Mouse (Mus musculus): ENCODE results near the gene Epo.

Gene Epo

DNA sequence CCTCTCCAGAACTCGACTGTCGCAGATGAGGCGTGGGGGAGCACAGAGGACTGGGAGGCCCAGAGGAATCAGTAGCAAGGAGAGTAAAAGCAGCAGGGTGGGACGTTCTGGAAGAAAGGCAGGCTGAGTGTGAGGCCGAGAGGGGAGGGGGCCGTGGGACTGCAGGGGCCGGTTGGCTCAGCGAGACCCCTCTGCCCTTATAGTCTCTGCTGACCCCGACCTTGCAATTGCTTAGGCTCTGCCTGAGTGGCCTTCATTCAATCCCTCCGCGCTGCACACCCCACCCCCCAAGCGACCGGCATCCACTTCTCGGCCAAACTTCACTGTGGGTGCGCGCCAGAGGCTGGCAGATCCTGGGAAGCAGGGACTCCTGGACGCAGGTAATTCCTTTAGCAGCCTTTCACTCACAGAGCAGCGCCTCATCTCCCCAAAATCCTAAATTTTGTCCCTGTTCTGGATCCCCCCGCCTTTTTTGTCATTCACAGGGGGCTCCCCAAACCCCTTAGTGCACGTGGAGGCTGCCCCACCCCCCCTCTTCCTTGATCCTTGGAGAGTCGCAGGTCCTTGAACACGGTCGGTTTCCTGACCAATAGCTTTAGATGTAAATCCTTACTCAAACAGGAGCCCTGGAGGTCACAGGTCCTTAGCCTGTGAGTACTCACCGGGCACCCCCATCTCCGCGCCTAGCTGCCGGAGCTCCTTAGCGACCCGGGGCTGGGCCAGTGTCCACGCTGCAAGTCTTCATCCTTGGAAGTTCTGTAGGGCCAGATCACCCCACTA is 47.8 kb downstream of the Epo start:
- in situ Hi-C loops (cut with MboI, MseI): loop anchor here (10.0 kb wide), 1 partner anchor 280 kb away; no protein-coding TSS in a partner anchor

DNA sequence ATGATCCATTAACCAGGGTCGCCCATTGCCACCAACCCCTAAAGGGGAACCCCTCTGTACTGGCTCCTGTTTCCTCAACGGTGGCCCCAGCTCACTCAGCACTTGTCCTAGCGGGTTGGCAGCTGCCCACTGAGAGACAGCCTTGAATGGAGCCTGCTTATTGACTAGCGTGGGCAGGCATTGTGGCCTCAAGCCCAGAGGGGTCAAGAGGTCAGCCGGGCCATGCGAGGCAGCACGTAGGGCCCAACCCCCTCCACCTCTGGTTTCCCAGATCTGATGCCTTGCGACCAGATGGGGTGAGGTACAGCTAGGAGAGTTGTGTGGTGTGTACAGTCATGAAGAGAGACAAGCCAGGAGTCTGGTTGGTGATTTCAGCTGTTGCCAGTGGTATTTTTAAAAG is 51.1 kb downstream of the Epo start:
- in situ Hi-C loops (cut with MboI, MseI): loop anchor here (10.0 kb wide), 1 partner anchor 283 kb away; no protein-coding TSS in a partner anchor

DNA sequence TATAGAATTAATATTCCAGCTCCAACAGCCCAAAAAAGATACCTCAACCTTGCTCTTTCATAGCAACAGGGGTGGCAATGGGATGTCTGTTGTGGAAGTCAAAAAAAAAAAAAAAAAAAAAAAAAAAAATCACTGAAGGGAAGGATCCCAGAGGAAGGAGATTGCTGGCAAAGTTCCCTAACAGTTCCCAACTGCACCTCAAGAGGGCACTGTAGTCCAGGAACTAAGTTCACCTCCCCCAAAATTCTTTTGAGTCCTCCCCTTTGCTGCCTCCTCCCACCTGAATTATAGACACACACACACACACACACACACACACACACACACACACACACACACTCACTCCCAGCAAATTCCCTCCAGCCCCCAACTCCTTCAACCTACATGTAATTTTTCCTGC is 51.9 kb downstream of the Epo start:
- in situ Hi-C loops (cut with MboI, MseI): loop anchor here (10.0 kb wide), 1 partner anchor 284 kb away; no protein-coding TSS in a partner anchor

DNA sequence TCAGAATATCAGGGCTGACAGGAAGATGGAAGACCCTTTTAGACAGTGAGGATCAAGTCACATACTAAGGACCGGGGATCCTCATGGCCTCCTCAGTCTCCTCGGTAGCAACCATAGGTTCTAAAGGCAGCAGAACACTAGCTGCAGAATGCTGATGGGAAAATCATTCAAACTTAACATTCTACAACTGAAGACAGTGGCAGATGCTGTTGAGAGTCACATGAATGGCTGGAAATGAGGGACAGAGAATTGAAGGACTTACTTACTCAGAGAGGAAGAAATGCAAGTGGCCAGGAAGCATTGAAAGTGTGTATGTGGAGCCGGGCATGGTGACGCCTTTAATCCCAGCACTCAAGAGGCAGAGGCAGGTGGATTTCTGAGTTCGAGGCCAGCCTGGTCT is 56.1 kb downstream of the Epo start, which contains the start of gene Zan:
Gene Zan, minus strand, starts transcription at position 101 of the 400 bp plus-strand sequence.
- in situ Hi-C loops (cut with MboI, MseI): no loop called here

DNA sequence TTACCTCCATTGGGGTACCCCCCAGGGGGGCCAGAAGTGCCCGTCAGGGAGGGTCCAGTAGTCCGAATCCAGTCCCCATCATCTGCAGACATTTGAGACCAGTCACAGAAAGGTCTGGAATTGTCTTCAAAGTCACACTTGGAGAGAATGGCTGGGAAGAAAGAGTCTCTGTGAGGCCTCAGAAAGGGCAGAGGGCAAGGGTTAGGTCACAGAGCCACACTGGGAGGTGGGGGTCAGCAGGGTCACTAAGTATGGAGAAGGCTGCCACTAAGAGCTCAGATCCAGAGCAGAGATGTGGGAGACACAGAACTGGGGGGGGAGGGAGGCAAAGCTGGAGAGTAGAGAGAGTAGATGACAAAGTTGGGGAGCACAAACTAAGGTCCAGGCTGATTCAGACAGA is 58.7 kb downstream of the Epo start:
- in situ Hi-C loops (cut with MboI, MseI): no loop called here

- in situ Hi-C loops (cut with MboI, MseI): no loop called here
Measured at GRCm38 (mm10) chr5:137472252-137472904, 60.7 kb downstream of the Epo start.

GRCm38 (mm10) chr5:137466946-137467345 is 66.1 kb downstream of the Epo start:
- in situ Hi-C loops (cut with MboI, MseI): no loop called here

- in situ Hi-C loops (cut with MboI, MseI): no loop called here
Measured at GRCm38 (mm10) chr5:137465049-137465448, 68.0 kb downstream of the Epo start.

GRCm38 (mm10) chr5:137455866-137456591 is 77.0 kb downstream of the Epo start:
- in situ Hi-C loops (cut with MboI, MseI): no loop called here

DNA sequence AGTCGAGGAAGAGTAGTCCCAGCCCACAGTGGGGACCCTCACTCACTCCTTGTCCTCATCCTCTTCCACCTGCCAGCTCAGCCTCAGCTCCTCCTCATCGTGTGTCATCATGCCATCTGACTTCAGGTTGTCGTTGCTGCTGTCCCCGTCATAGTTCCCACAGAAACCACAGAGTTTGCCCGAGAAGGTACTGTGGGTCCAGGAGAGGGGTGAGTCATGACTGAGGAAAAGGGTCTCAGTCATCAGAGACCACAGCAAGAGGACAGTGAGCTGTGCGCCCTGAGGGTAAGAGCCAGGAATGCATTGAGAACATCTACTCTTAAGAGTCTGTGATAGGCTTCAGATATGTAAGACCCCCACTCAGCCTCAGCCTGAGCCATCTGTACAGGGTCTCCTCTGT is 77.8 kb downstream of the Epo start:
- in situ Hi-C loops (cut with MboI, MseI): no loop called here

- in situ Hi-C loops (cut with MboI, MseI): no loop called here
Measured at GRCm38 (mm10) chr5:137445536-137445935, 87.5 kb downstream of the Epo start.

GRCm38 (mm10) chr5:137440216-137440855 is 92.7 kb downstream of the Epo start:
- in situ Hi-C loops (cut with MboI, MseI): no loop called here

DNA sequence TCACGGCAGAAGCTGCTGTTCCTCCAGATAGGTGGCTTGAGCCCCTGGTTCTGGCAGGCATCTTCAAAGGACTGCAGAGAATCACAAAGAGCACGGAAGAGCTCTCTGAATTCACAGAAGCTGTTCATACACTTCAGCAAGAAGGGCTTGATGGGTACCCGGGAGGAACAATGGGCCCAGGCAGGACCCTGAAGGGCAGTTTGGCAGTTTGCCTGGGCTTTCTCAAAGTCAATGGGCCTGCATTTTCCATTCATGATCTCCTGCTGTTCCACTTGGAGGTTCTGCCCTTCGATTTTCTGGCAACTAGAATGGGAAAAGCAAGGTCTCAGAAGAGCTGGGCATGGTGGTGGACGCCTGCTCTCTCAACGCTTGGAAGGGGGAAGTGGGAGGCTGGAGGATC is 99.2 kb downstream of the Epo start:
- in situ Hi-C loops (cut with MboI, MseI): loop anchor here (10.0 kb wide), 1 partner anchor 169 kb away; no protein-coding TSS in a partner anchor
